Mouse (Mus musculus) G1E (cell line): ENCODE measurements around the gene Fbxo22.

Source experiments
- CTCF ChIP-seq: IDR thresholded peaks from 2 replicates; pipeline ENCODE4 v1.5.1; 2012; ENCODE audit warnings: low read depth, low read length, inconsistent platforms, mixed read lengths
- GATA2 ChIP-seq: IDR thresholded peaks from 2 replicates; pipeline ENCODE4 v1.6.1; 2012; ENCODE audit warnings: low read depth, low read length, inconsistent platforms, borderline replicate concordance
- POLR2AphosphoS5 ChIP-seq: IDR thresholded peaks from 2 replicates; pipeline ENCODE4 v1.6.1; 2012; ENCODE audit warnings: low read depth, low read length, inconsistent platforms; ENCODE audit not compliant: insufficient replicate concordance
- TAL1 ChIP-seq: conservative IDR thresholded peaks from 2 replicates; pipeline ENCODE4 v1.6.1; 2012; ENCODE audit warnings: low read depth, low read length, inconsistent platforms, mixed read lengths

DNA sequence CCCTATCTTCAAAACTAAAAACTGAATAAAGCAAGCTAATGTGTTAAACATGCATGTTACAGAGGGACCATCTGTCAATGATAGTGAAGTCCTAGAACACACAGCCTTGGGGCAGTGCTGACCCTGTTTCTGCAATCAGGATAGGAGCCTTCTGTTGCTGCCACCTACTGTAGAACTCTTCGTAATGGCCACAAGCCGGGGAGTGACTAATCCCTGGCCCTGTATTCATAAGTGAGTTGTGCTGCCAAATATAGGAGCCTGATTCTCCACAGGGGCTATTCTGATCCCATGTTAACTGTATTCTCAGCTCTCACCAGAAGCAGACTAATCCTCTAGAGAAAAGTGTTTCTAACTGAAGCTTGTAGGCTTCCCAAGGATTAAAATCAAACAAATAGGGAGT lies 9.4 kb upstream of the Fbxo22 start:
- TF ChIP-seq CTCF (no peak), TAL1 (no peak), GATA2 (no peak), POLR2AphosphoS5 (no peak)
